Mouse (Mus musculus): ENCODE data around the gene Dnajc11.

DNA sequence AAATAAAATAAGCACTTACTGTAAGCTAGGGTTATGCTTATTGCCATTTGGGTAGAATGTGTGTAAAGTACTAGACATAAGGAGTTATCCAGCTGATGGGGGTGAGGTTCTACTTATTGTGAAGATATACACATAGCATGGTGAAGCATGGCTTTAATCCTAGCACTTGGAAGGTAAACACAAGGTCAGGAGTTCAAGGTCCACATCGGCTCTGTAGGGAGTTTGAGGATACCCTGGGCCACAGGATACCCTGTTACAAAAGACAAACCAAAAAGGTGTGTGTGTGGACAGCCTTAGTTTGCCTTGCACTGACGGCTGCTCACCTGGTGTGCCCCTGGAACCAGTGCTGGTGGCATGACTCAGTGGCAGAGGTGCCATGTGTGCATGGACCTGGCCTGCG lies 4.6 kb downstream of the Dnajc11 start:
- no peak for TF ChIP-seq CTCF (IDR thresholded peaks at IDR 0.05; ENCODE audit: extremely low read depth, insufficient read depth, low read length)
- no peak for TF ChIP-seq POLR2A (IDR thresholded peaks at IDR 0.05; ENCODE audit: extremely low read depth, insufficient read depth, low read length)

Data from cortical plate, adult 2 months (tissue).